Mouse (Mus musculus): ENCODE results near the gene Hmx1. TPM values are rescaled to one million over a fixed set of nuclear protein-coding genes. Genes with fewer than 3 reads are reported as not detected.

The Hmx1 gene
- polyA plus RNA-seq, 1 experiment, result 0.24 TPM

DNA sequence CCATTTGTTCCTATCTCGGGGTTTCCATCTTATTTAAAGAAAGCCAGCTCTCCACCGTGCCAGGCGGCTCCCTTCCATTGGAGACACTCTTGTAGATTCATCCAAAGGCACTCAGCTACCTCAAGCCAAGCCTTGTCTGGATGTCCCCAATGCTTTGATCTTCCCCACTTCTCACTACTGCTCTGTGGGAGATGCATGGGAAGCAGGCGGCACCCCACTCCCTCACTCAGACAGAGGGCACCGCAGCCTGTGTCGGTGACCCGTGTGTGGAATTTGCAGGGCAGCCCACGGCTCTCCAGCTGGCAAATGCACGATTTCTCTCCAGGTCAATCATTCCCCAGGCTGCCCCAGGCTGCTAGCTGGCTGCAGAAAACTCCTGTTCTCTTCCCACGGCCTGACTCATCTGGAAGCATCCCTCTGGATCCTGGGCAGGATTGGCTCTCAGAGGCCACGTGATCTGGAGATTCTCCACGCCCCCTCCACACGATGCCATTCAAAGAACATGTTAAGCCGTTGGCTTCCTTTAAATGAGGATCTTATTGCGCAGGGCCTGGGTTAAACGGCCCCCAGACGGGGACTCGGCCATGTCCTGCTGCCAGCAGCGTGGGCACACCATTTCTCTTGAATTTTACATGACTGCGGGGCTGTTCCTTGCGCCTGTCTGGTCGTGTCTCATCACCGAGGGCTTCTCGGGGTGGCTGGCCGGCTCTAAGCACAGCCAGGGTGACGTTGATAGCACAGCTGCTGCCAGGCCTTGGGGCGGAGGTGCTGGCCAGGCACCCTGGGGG, 58.9 kb downstream of the Hmx1 start:
- DNase-seq, result no peak
- no peak overlapping the region for H3K27ac ChIP-seq (ENCODE audit: control insufficient read depth, insufficient read depth, low read length)
- 33% methylated on average over 27 of the region's 27 CpGs for WGBS

More for the DNA sequence above, 58.9 kb downstream of the Hmx1 start:
- TF ChIP-seq CTCF (IDR thresholded peaks at IDR 0.05; ENCODE audit: borderline replicate concordance, control insufficient read depth, extremely low read depth, insufficient read depth, low read length, poor library complexity), result no peak
- no peak for TF ChIP-seq POLR2A (IDR thresholded peaks at IDR 0.05; ENCODE audit: control insufficient read depth, extremely low read depth, insufficient read depth, low read length, poor library complexity)
- H3K27me3 ChIP-seq (ENCODE audit: control insufficient read depth, insufficient read depth, low read length), result 0 out of 2 replicates have a peak, but pooled peaks cover 2% of the 10 kb centered on the region
- H3K4me3 ChIP-seq (ENCODE audit: control insufficient read depth, insufficient read depth, low read length), result no peak overlapping the region
- H3K36me3 ChIP-seq (ENCODE audit: control insufficient read depth, insufficient read depth, low read length), result no peaks in the 10 kb centered on the region
- no peaks in the 10 kb centered on the region for H3K4me1 ChIP-seq (replicated peaks; ENCODE audit: control insufficient read depth, insufficient read depth, low read length)

Other genes starting within 250 kb of the Hmx1 start
- 0.11 and 0.12 TPM in 2 replicates for gene Adra2c, start 110.8 kb upstream of the Hmx1 start, polyA plus RNA-seq (2012; rRNA removed)
- gene Cpz, start 136.6 kb downstream of the Hmx1 start, polyA plus RNA-seq (2012; rRNA removed), result 1.0 and 1.6 TPM in 2 replicates
- gene Trmt44, start 186.0 kb downstream of the Hmx1 start, polyA plus RNA-seq (2012; rRNA removed), result 9.2 and 9.8 TPM in 2 replicates
- gene Acox3, start 193.9 kb downstream of the Hmx1 start, polyA plus RNA-seq (2012; rRNA removed), result 78.2 and 82.6 TPM in 2 replicates